Mouse (Mus musculus) spleen, adult 2 months (tissue): ENCODE results near the gene Tfrc. TPM values are rescaled to one million over a fixed set of nuclear protein-coding genes. Genes with fewer than 3 reads are reported as not detected.
"Not testable (repeated sequence)": the region's sequence is repeated elsewhere in the genome, so short reads cannot be mapped to it uniquely, and the experiment has no call there.

Experiments used
- DNase-seq, 2 experiments: peaks; one replicate each; pipeline versions ENCODE4 v3.0.0 to v3.0.0-alpha.2; 2012 to 2021; ENCODE audit warnings: low spot score in 2 of 2, low read depth in 1 of 2
- H3K27ac ChIP-seq: fragments of 200-500 bp; 2 replicates; pipeline ENCODE4 v1.5.1; 2012; ENCODE audit warnings: low read length, inconsistent platforms; ENCODE audit not compliant: insufficient read depth
- H3K27me3 ChIP-seq: fragments of 200-500 bp; 2 replicates; pipeline ENCODE4 v1.6.1; 2012; ENCODE audit warnings: mild to moderate bottlenecking, moderate library complexity, low read length, inconsistent platforms; ENCODE audit not compliant: control insufficient read depth, insufficient read depth
- H3K36me3 ChIP-seq: fragments of 200-500 bp; 2 replicates; pipeline ENCODE4 v1.6.1; 2012; ENCODE audit warnings: mild to moderate bottlenecking, low read length, inconsistent platforms; ENCODE audit not compliant: control insufficient read depth, insufficient read depth
- H3K4me1 ChIP-seq: fragments of 200-500 bp; 2 replicates; pipeline ENCODE4 v1.6.1; 2011; ENCODE audit warnings: inconsistent platforms; ENCODE audit not compliant: control insufficient read depth, insufficient read depth, insufficient read length
- H3K4me3 ChIP-seq: fragments of 200-500 bp; 2 replicates; pipeline ENCODE4 v1.5.1; 2011; ENCODE audit warnings: mild to moderate bottlenecking, inconsistent platforms; ENCODE audit not compliant: insufficient read depth, insufficient read length; ENCODE audit errors: extremely low read depth
- CTCF ChIP-seq: fragments of 200-500 bp; IDR thresholded peaks from 2 replicates; pipeline ENCODE4 v1.5.1; 2011; ENCODE audit warnings: mild to moderate bottlenecking, inconsistent platforms; ENCODE audit not compliant: insufficient read depth, insufficient read length, insufficient replicate concordance; ENCODE audit errors: extremely low read depth
- POLR2A ChIP-seq: fragments of 200-500 bp; IDR thresholded peaks from 2 replicates; pipeline ENCODE4 v1.6.1; 2011; ENCODE audit warnings: low read depth, low read length, inconsistent platforms
- WGBS: fragments of 180-500 bp; shearing (Covaris S2); methylation state at CpG from one replicate; pipeline ENCODE4 v1.1.7; 2018; 5-methylcytosine and 5-hydroxymethylcytosine counted together
- polyA plus RNA-seq: library from polyadenylated mRNA; depleted of rRNA; stranded (reverse); fragments of >200 nt; gene quantifications from 2 replicates; pipeline ENCODE4 v1.2.3, GENCODE M21; 2012

Gene Tfrc
- polyA plus RNA-seq, 1 experiment: 11.9 TPM

DNA sequence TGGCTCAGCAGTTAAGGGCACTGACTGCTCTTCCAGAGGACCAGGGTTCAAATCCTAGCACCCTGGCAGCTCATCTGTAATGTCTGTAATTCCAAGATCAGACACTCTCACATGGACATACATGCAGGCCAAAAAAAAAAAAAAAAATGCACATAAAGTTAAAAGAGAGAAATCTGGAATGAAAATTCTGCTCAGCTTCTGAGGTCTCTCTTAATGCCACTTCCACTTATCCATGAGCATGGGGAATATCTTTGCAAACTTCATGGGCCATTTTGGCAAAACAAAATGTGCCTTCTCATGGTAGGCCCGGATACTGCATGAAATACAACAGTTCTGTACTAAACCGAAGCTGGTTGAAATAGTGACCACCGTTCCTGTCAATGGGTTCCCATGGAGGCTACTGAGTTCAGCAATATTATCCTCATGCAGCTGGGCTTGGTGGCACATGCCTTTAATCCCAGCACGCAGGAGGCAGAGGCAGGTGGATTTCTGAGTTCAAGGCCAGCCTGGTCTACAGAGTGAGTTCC, 24.8 kb downstream of the Tfrc start:
- Histone ChIP-seq H3K27ac (no peak overlapping the region), H3K4me3 (no peak overlapping the region), H3K27me3 (no peaks in the 10 kb centered on the region), H3K4me1 (no peaks in the 10 kb centered on the region), H3K36me3 (peaks cover 21% of the 10 kb centered on the region)
- WGBS: 92% methylated on average over 4 of the region's 4 CpGs
- no peak for DNase-seq
- TF ChIP-seq CTCF: no peak

DNA sequence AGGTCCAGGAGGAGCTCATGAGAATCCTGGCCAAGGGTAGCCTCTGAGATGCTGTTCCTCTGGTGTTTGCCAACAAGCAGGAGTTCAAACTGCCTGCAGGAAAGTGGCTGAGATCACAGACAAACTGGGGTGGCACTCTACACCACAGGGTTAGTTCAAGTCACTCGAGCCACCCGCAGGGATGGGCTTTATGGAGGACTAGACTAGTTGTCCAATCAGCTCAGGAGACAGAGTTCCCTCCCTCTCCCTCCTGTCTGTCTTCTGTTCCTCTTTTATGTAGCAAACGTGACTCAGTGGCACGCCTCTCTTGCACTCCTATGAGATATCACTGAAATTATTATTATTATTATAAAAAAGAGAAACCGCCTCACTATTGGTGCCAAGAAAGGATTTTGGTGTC, 25.5 kb downstream of the Tfrc start:
- no peak for DNase-seq
- no peaks in the 10 kb centered on the region; the same call in 1 of the 2 replicates for H3K4me1 ChIP-seq
- H3K27me3 ChIP-seq: no peaks in the 10 kb centered on the region
- no peak for TF ChIP-seq CTCF
- no peak for TF ChIP-seq POLR2A
- WGBS: 57% methylated on average over 5 of the region's 5 CpGs
- H3K36me3 ChIP-seq: peaks cover 19% of the 10 kb centered on the region
- H3K27ac ChIP-seq: no peak overlapping the region
- H3K4me3 ChIP-seq: no peak overlapping the region

DNA sequence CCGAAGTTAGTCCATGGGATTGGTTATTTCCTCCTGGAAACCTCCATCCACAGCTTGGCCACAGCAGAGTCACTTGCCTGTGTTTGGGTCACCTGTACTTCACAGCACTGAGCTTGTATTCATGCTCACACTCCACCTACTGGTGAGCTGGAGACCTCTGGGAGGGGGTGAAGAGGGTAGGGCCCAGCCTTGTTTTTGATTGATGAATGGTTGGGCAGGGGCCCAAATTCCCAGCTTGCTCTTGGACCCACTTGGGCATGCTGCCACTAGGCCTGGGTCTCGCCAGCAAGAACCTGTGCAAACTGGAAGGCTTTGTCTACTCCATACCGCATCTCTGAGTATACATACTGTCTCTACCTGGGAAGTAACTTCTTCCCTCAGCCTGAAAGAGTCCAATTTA, 26.6 kb downstream of the Tfrc start:
- Histone ChIP-seq H3K27ac (no peak overlapping the region), H3K4me3 (no peak overlapping the region), H3K27me3 (no peaks in the 10 kb centered on the region), H3K4me1 (no peaks in the 10 kb centered on the region; the same call in 1 of the 2 replicates), H3K36me3 (peaks cover 10% of the 10 kb centered on the region)
- no peak for DNase-seq
- no peak for TF ChIP-seq CTCF
- TF ChIP-seq POLR2A: no peak
- WGBS: 87% methylated on average over 3 of the region's 3 CpGs

DNA sequence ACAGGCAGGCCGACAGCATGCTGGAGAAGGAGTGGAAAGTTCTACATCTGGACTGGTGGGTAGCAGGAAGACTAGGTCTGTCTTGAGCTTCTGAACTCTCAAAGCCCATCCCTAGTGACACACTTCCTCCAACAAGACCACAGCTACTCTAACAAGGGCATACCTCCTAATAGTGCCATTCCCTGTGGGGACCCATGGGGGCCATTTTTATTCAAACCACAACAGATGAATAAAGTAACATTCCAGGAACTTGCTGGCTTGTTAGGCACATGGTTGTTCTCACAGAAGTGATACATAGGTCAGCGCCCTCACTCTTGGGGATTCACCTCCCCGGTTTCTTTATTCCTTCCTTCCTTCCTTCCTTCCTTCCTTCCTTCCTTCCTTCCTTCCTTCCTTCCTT, 27.6 kb downstream of the Tfrc start:
- WGBS: 61% methylated on average over 3 of the region's 3 CpGs
- Histone ChIP-seq H3K27ac (no peak overlapping the region), H3K4me3 (no peak overlapping the region), H3K4me1 (no peaks in the 10 kb centered on the region; the same call in 1 of the 2 replicates), H3K27me3 (no peaks in the 10 kb centered on the region), H3K36me3 (peaks cover 7% of the 10 kb centered on the region)
- no peak for TF ChIP-seq POLR2A
- TF ChIP-seq CTCF: no peak
- DNase-seq: no peak

DNA sequence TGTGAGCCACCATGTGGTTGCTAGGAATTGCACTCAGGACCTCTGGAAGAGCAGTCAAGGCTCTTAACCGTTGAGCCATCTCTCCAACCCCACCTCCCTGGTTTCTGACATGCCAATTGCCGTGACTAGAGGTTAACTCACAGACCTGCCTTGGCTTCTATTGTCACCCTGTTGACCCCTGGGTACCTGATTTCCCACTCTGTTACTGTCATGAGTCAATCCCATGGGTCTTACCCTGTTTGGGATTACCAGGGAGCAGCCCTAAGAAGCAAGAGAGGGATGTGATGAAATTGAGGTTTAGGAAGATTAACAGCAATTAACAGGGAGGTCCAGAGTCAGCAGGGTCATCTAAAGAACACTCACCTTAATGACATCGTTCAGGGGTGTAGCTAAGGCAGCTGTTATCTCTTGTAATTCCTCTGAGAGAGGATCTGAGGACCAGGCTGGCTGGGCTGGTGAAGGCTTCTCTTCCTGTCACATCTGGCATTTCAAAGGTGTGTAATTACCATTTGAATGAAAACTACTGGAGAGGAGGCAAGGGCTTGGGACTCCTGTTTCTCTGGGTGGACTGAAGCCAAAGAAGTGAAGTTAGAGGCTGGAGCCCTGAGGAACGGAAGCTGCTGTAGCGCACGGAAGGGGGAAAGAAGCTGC, 28.3 kb downstream of the Tfrc start:
- Histone ChIP-seq H3K36me3 (peaks cover 5% of the 10 kb centered on the region), H3K4me3 (no peak overlapping the region), H3K4me1 (no peaks in the 10 kb centered on the region; the same call in 1 of the 2 replicates), H3K27me3 (no peaks in the 10 kb centered on the region), H3K27ac (no peak overlapping the region)
- 54% methylated on average over 6 of the region's 6 CpGs for WGBS
- no peak for DNase-seq
- no peak for TF ChIP-seq CTCF
- TF ChIP-seq POLR2A: no peak

DNA sequence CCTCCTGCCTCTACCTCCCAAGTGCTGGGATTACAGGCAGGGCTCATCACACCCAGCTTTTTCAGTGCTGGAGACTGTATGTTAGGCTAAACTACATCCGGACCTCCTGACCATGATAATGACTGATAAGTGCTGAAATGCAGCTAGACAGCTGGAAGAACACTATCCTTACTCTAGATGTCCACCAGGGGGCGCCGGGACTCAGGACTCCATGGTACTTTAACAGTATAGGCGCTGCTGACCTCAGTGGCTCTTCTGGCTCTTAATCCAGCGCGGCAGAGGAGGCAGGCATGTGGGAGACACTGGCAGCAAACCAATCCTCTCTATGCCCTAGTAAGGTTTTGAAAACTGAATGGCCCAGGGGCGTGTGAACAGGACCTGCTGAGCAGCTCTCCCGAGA, 29.8 kb downstream of the Tfrc start:
- Histone ChIP-seq H3K36me3 (no peaks in the 10 kb centered on the region), H3K27me3 (no peaks in the 10 kb centered on the region), H3K27ac (no peak overlapping the region), H3K4me3 (no peak overlapping the region), H3K4me1 (peaks cover 4% of the 10 kb centered on the region; the same call in 1 of the 2 replicates)
- TF ChIP-seq POLR2A (no peak), CTCF (peak; percentile 74; the same call in 1 of the 2 replicates)
- peak; percentile 62 to 81 for DNase-seq
- 17% methylated on average over 8 of the region's 8 CpGs for WGBS

DNA sequence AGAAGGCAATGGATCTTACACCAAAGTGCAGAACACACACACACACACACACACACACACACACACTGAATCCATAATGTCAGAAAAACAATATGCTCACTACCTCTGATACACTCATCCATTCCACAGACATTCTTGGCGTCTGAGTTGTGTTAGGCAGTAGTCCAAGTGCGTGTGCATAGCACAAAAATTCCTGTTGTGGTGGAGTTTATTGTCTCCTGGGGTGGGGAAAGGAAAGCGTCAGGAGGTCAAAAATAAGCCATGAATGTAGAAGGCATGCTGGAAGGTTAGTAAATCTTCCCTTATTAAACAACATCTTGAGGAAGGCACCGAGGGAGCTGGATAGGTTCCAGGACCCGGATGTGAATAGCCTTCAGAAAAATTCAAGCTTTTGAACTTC, 31.4 kb downstream of the Tfrc start:
- Histone ChIP-seq H3K4me1 (peaks cover 9% of the 10 kb centered on the region; the same call in 1 of the 2 replicates), H3K27me3 (no peaks in the 10 kb centered on the region), H3K27ac (no peak overlapping the region), H3K4me3 (no peak overlapping the region), H3K36me3 (no peaks in the 10 kb centered on the region)
- TF ChIP-seq CTCF (no peak), POLR2A (no peak)
- DNase-seq: no peak
- 87% methylated on average over 5 of the region's 5 CpGs for WGBS

DNA sequence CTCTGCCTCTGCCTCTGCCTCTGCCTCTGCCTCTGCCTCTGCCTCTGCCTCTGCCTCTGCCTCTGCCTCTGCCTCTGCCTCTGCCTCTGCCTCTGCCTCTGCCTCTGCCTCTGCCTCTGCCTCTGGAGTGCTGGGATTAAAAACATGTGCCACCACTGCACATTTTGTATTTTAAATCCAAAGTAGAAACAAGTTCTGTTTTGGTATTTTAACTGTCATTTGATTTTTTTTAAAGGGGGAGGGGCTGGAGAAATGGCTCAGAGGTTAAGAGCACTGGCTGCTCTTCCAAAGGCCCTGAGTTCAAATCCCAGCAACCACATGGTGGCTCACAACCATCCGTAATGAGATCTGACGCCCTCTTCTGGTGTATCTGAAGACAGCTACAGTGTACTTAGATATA, 32.0 kb downstream of the Tfrc start:
- DNase-seq, H3K36me3 ChIP-seq, H3K27ac ChIP-seq, H3K4me3 ChIP-seq, H3K27me3 ChIP-seq: not testable (repeated sequence)
- 81% methylated on average over 2 of the region's 2 CpGs for WGBS
- peaks cover 13% of the 10 kb centered on the region; the same call in 1 of the 2 replicates for H3K4me1 ChIP-seq
